Mouse (Mus musculus) embryonic facial prominence, embryonic 10.5 days (tissue): ENCODE measurements around the gene Gm45140. TPM values are rescaled to one million over a fixed set of nuclear protein-coding genes. Genes with fewer than 3 reads are reported as not detected.

Source experiments
- DNase-seq: peaks from one replicate; pipeline ENCODE4 v3.0.0-alpha.2; 2017; ENCODE audit warnings: low spot score
- H3K27ac ChIP-seq: fragments of 300-500 bp; sonication (generic); replicated peaks from 2 replicates; pipeline ENCODE4 v1.5.1; 2016; ENCODE audit warnings: mild to moderate bottlenecking
- H3K27me3 ChIP-seq: fragments of 300-500 bp; sonication (generic); replicated peaks from 2 replicates; pipeline ENCODE4 v1.6.1; 2016; ENCODE audit warnings: low read depth, mild to moderate bottlenecking; ENCODE audit not compliant: poor library complexity, severe bottlenecking
- H3K36me3 ChIP-seq: fragments of 300-500 bp; sonication (generic); replicated peaks from 2 replicates; pipeline ENCODE4 v1.6.1; 2016; ENCODE audit warnings: mild to moderate bottlenecking, moderate library complexity
- H3K4me1 ChIP-seq: fragments of 300-500 bp; sonication (generic); 2 replicates; pipeline ENCODE4 v1.6.1; 2016
- H3K4me3 ChIP-seq: fragments of 300-500 bp; sonication (generic); 2 replicates; pipeline ENCODE4 v1.5.1; 2016; ENCODE audit warnings: mild to moderate bottlenecking, moderate library complexity
- H3K9me3 ChIP-seq: fragments of 300-500 bp; sonication (generic); 2 replicates; pipeline ENCODE4 v1.6.1; 2016; ENCODE audit warnings: mild to moderate bottlenecking
- WGBS: fragments of 180-500 bp; shearing (Covaris S2); methylation state at CpG from one replicate; pipeline ENCODE4 v1.1.7; 2016; 5-methylcytosine and 5-hydroxymethylcytosine counted together
- polyA plus RNA-seq: library from polyadenylated mRNA; unstranded; fragments of >200 nt; fragmentation: Nextera tagmentation; extraction: Ambion mirVana; gene quantifications from 2 replicates; pipeline ENCODE4 v1.2.1, GENCODE M21; 2016

Gene Gm45140
- polyA plus RNA-seq, 1 experiment from 2014 or later = 2.8 TPM

DNA sequence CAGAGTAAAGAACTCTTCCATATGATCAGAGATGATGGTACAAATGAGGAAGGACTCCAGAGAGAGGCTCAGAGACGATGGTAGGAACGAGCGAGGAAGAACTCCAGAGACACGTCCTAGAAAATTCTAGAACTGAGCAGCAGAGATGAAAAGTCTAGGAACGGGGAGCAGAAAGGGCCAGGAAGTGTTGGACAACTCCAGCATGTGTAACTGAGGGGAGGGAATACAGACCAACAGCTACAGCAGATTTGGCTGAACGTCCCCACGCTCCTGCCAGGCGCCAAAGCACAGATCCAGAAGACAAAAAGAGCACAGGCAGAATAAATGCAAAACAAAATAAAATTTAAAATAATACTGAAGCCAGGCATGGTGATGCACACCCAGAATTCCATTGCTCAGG is 78.7 kb downstream of the Gm45140 start:
- no peak for DNase-seq
- 88% methylated on average over 8 of the region's 8 CpGs for WGBS

DNA sequence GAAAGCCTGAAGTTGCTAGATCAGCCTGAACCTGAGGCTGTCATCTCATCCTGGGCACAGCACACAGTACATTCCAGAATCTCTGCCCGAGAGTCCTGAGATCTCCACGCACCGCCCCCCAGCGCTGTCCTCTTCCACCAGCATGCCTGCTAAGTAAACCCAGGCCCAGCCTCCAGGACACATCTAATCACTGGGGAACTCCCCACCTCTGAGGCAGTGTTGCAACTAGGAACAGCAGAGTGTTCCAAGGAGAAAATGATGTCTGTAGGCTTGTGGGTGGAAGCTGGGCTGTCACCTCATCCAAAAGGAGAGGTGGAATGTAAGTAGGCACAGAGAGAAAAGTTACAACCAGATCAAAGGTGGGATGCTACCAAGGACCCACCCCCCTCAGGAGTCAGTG is 80.4 kb downstream of the Gm45140 start:
- DNase-seq = no peak
- WGBS = 86% methylated on average over 4 of the region's 4 CpGs
- Histone ChIP-seq H3K27me3 (no peaks in the 10 kb centered on the region), H3K27ac (no peak overlapping the region), H3K4me3 (no peak overlapping the region), H3K9me3 (no peaks in the 10 kb centered on the region), H3K4me1 (peaks cover 8% of the 10 kb centered on the region), H3K36me3 (no peaks in the 10 kb centered on the region)

More for the DNA sequence above, 78.7 kb downstream of the Gm45140 start:
- Histone ChIP-seq H3K27ac (no peak overlapping the region), H3K36me3 (no peaks in the 10 kb centered on the region), H3K4me3 (no peak overlapping the region), H3K27me3 (no peaks in the 10 kb centered on the region), H3K4me1 (peaks cover 8% of the 10 kb centered on the region), H3K9me3 (no peaks in the 10 kb centered on the region)

DNA sequence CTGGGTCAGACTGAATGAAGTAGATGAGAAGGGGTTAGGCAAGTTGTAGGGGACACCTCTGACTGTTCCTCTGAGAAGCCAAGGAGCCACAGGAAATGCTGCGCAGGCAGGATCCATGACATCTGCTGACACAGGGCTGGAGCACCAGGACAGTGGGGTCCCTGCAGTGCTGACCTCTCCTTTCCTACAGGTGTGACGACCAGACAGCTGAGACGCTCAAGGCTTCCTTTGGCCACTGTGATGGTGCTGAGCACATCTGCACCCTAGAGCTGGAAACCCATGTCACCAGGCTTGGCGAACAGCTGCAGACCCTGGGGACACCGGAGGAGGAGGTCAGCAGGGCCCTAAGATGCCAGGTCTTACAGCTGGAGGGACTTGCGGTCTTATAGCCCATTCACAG is 84.0 kb downstream of the Gm45140 start:
- Histone ChIP-seq H3K4me1 (peaks cover 11% of the 10 kb centered on the region), H3K36me3 (no peaks in the 10 kb centered on the region), H3K4me3 (no peak overlapping the region), H3K27ac (no peak overlapping the region), H3K9me3 (no peaks in the 10 kb centered on the region), H3K27me3 (no peaks in the 10 kb centered on the region)
- DNase-seq = no peak
- 87% methylated on average over 6 of the region's 6 CpGs for WGBS

DNA sequence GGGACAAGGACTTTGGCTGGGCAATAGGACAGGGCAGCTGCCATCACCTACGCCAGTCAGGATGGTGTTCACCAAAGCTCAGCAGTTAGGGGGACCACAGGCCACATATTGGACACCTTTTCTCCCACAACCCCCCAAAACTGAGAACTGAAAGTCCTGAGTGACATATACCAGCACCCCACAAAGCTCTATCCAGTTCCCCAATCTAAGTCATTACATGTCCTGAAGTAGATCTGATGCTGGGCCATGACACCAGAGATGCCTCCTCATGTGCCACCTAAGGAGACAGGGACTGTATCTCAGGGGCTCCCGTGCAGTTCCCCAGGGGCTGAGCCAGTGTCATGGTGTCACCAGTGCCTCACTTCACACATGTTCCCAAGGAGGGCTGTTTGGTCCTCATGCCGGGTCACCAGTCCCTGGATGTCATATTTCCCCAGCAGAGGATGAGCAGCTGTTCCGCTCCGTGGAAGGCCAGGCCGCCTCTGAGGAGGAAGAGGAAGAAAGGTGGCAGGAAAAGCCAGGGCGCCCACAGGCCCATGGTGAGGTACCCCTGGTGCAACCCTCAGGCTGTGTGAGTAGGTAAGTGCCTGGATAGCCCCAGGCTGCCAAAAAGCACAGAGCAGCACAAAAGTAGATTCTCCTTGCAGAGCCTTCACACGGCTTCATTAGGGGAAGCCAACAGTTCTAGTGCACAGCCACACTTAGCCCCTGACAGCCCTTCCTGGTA is 85.2 kb downstream of the Gm45140 start:
- H3K4me1 ChIP-seq = peaks cover 12% of the 10 kb centered on the region
- no peak for DNase-seq
- 82% methylated on average over 8 of the region's 8 CpGs for WGBS
- no peak overlapping the region for H3K27ac ChIP-seq
- no peaks in the 10 kb centered on the region for H3K9me3 ChIP-seq
- H3K27me3 ChIP-seq = no peaks in the 10 kb centered on the region
- H3K4me3 ChIP-seq = no peak overlapping the region
- no peaks in the 10 kb centered on the region for H3K36me3 ChIP-seq

DNA sequence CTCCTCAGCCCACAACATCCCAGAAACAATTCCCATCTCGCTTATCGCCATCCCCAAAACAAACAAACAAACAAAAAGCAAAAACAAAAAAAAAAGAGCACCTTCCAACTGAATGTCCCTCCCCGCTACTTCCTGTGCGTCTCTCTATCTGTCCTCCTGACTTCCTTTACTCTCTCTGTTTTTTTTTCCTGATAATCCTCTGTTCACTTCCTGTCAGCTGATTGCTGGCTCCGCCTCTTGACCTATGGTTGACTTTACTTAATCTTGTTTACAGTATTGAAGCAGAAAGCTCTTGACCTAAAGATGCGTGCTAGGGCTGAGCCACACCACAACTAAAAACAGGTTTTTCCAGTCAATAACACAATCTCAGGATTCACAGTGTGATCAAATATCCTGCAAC is 87.1 kb downstream of the Gm45140 start:
- H3K36me3 ChIP-seq = no peaks in the 10 kb centered on the region
- H3K27ac ChIP-seq = no peak overlapping the region
- no peaks in the 10 kb centered on the region for H3K27me3 ChIP-seq
- 0 out of 2 replicates have a peak, but pooled peaks cover 6% of the 10 kb centered on the region for H3K4me1 ChIP-seq
- DNase-seq = no peak
- no peak overlapping the region for H3K4me3 ChIP-seq
- no peaks in the 10 kb centered on the region for H3K9me3 ChIP-seq
- 84% methylated on average over 6 of the region's 6 CpGs for WGBS

DNA sequence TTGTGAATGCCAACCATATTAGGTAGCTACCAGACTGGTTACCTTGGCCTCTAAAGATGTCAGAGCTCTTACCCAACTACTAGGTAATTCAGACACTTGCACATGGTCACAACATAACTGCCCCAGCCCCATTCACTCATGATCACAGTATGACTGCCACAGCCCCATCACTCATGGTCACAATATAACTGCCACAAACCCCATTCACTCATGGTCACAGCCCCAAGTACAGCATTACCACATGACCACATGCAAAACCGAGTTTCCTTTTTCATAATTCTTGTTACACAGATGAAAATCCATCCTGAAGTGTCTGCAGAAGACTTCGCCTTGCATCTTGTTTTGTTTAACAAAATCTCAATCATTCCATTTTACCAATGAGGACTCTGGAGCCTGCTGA is 87.5 kb downstream of the Gm45140 start:
- H3K4me3 ChIP-seq = no peak overlapping the region
- H3K9me3 ChIP-seq = no peaks in the 10 kb centered on the region
- H3K4me1 ChIP-seq = 0 out of 2 replicates have a peak, but pooled peaks cover 6% of the 10 kb centered on the region
- no peaks in the 10 kb centered on the region for H3K27me3 ChIP-seq
- WGBS = 87% methylated on average over 2 of the region's 2 CpGs
- H3K27ac ChIP-seq = no peak overlapping the region
- no peak for DNase-seq
- H3K36me3 ChIP-seq = no peaks in the 10 kb centered on the region

DNA sequence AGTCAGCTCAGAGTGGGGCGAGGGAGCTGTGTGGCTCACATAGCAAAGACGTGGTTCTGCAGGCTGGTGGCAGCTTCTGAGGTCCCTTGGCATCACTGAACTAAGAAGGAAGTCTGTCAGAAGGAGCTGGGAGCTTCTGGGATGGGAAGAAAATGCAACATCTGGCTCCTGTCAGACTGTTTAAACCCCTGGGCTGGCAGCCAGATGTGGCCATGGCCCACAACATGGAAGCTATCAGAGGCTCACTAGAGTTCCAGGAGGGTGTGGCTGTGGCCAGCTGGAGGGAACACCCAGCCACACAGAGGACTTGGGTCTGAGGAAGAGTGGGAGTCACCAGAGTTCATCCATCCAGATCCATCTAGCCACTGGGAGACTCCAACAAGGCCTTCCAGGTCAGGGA is 88.7 kb downstream of the Gm45140 start:
- H3K9me3 ChIP-seq = no peaks in the 10 kb centered on the region
- WGBS = 58% methylated on average over 2 of the region's 2 CpGs
- H3K4me1 ChIP-seq = 0 out of 2 replicates have a peak, but pooled peaks cover 6% of the 10 kb centered on the region
- H3K27me3 ChIP-seq = no peaks in the 10 kb centered on the region
- H3K36me3 ChIP-seq = no peaks in the 10 kb centered on the region
- DNase-seq = no peak
- no peak overlapping the region for H3K27ac ChIP-seq
- no peak overlapping the region for H3K4me3 ChIP-seq

DNA sequence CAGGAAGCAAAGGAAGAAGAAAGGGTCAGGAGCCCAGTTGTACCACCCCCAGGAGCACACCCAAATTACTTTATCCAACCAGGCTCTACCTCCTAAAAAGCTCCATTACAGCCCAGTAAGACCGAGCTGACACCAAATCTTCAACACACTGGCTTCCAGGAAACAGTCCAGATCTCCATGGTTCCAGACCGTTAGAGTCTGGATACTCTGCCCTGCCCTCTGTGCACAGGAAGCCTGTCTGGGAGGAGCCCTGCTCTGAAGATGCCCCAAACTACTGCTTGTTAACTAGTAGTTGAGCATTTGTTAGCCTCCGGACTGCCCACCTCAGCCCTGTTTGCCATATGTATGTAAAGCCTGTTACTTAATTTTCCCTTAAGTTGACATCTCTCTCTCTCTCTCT is 89.5 kb downstream of the Gm45140 start:
- WGBS = 72% methylated on average over 3 of the region's 3 CpGs
- Histone ChIP-seq H3K4me3 (no peak overlapping the region), H3K36me3 (no peaks in the 10 kb centered on the region), H3K9me3 (no peaks in the 10 kb centered on the region), H3K4me1 (0 out of 2 replicates have a peak, but pooled peaks cover 6% of the 10 kb centered on the region), H3K27me3 (no peaks in the 10 kb centered on the region; the same call in 1 of the 2 replicates), H3K27ac (no peak overlapping the region)
- DNase-seq = no peak

DNA sequence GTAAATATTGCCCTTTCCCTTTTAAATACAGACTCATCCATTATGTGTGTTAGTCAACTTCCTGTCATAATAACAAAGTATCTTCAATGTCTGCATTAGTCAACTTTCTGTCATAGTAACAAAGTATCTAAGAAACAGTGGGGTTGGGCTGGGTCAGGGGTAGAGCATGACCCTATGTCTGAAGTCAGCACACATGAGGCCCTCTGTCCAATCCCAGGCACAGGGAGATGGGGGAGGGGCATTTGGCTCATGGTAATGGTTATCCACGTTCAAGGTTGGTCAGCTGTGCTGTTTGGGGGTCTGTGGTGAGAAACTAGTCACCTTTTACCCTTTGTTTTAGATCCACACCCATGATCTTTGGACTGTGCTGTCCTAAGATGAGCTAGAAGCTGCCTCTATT is 90.3 kb downstream of the Gm45140 start:
- Histone ChIP-seq H3K27me3 (no peaks in the 10 kb centered on the region; the same call in 1 of the 2 replicates), H3K9me3 (no peaks in the 10 kb centered on the region), H3K4me3 (no peak overlapping the region), H3K36me3 (no peaks in the 10 kb centered on the region), H3K27ac (no peak overlapping the region), H3K4me1 (0 out of 2 replicates have a peak, but pooled peaks cover 6% of the 10 kb centered on the region)
- DNase-seq = no peak
- WGBS = 49% methylated on average over 1 of the region's 1 CpGs

DNA sequence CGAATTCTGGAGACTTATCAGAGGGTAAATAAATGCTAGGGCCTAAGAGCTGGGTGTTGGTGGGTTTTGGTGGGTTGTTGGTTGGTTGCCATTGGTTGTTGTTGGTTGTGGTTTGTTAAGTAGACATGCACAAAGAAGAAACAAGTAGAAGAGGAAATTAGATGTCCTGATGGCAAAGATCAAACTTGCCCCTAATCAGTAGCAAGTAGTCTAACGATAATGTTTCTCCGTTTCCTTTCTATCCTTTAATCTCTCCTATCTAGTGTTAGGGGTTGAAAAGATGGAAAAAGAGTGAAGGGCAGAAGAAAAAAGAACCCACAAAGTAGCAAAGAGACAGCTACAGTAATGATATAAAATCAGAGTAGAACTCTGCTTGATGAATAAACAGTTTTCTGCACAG is 91.0 kb downstream of the Gm45140 start:
- no peak overlapping the region for H3K4me3 ChIP-seq
- DNase-seq = no peak
- peaks cover 2% of the 10 kb centered on the region for H3K27me3 ChIP-seq
- no peaks in the 10 kb centered on the region for H3K36me3 ChIP-seq
- H3K4me1 ChIP-seq = peaks cover 9% of the 10 kb centered on the region
- 90% methylated on average over 3 of the region's 3 CpGs for WGBS
- H3K27ac ChIP-seq = no peak overlapping the region
- no peaks in the 10 kb centered on the region for H3K9me3 ChIP-seq

DNA sequence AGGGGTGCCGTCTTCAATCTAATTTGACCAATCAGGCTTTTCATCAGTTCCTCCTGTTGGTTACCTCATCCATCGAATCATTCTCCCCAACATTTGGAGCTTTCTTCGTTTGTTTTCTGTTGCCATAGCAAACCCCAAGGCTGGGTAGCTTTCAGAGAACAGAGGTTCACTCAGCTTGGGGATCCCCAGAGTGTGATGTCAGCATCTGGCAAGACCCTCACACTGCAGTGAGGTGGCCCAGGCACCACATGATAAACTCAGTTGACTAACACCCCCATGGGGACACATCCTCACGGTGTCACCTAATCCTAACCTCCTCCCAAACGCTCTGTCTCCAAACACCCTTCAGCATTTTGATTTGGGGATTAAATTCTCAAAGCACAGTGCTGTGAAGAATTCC is 92.3 kb downstream of the Gm45140 start:
- H3K27ac ChIP-seq = no peak overlapping the region
- no peak for DNase-seq
- peaks cover 9% of the 10 kb centered on the region for H3K27me3 ChIP-seq
- no peaks in the 10 kb centered on the region for H3K36me3 ChIP-seq
- 76% methylated on average over 5 of the region's 5 CpGs for WGBS
- no peaks in the 10 kb centered on the region for H3K9me3 ChIP-seq
- no peak overlapping the region for H3K4me3 ChIP-seq
- peaks cover 20% of the 10 kb centered on the region for H3K4me1 ChIP-seq

DNA sequence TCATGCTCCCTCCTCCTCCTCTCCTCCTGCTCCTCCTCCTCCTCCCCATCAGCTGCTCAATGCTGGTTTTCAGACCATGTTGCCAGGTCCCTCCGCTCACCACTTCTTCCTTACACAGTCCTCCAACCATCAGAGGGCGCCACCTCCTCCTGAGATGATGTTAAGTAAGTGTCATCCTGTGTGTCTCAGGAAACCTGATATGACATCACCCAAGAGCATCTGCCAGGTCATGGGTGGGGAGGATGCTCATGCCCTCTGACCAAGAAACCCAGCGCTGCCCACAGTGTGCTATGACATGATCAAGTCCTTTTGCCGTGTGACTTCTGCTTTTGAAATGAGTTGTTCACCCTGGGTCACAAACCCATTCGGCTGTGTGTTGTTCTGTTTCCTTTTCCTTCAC is 92.8 kb downstream of the Gm45140 start:
- H3K36me3 ChIP-seq = no peaks in the 10 kb centered on the region
- H3K4me1 ChIP-seq = peaks cover 25% of the 10 kb centered on the region
- WGBS = 75% methylated on average over 5 of the region's 5 CpGs
- DNase-seq = no peak
- no peak overlapping the region for H3K27ac ChIP-seq
- H3K9me3 ChIP-seq = no peaks in the 10 kb centered on the region
- no peak overlapping the region for H3K4me3 ChIP-seq
- peaks cover 9% of the 10 kb centered on the region for H3K27me3 ChIP-seq

DNA sequence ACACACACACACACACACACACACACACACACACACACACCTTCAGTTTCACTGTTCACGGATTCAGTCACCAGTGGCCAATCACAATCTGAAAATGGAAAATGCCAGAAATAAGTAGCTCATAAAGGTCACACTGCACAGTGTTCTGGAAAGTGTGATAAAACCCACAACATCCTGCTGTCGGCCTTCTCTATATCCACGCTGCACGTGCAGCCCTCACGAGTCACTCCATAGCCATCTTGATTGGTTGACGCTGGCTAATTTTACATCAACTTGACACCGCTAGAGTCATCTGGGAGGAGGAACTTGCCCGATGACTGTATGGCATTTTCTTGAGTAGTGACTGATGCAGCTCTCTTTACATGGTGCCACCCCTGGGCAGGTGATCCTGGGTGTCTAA is 93.6 kb downstream of the Gm45140 start:
- Histone ChIP-seq H3K9me3 (no peaks in the 10 kb centered on the region), H3K36me3 (no peaks in the 10 kb centered on the region), H3K4me1 (peaks cover 31% of the 10 kb centered on the region), H3K4me3 (no peak overlapping the region), H3K27me3 (peaks cover 15% of the 10 kb centered on the region), H3K27ac (no peak overlapping the region)
- DNase-seq = no peak
- WGBS = 93% methylated on average over 8 of the region's 8 CpGs
